Comparison of ENCODE assay signal across 10 mouse cellular contexts in genomic region chr10:44887081-44887683, GRCm38 (mm10).
DNase-seq lines count a peak whose midpoint lies in the region; ATAC-seq and TF ChIP-seq lines count a peak whose summit lies in the region.
"Had no signal": no experiment of that assay in that cellular context is flagged by ENCODE, and none has a peak within 500 bp of the region (broad histone marks: within the 10 kb centered on the region; RNA-seq: fewer than 3 reads in every experiment).

No protein-coding gene starts in this region.

- peaks cover 10% of the 10 kb centered on the region for H3K4me1 ChIP-seq in kidney, embryonic 15.5 days
- no peaks in the 10 kb centered on the region for H3K4me1 ChIP-seq in kidney, adult 2 months (ENCODE audit: control insufficient read depth, insufficient read depth, low read length)
- H3K4me1 ChIP-seq in embryonic facial prominence, embryonic 10.5 days = peaks cover 11% of the 10 kb centered on the region
- 0 out of 2 replicates have a peak, but pooled peaks cover 5% of the 10 kb centered on the region for H3K4me1 ChIP-seq in hindbrain, embryonic 14.5 days (replicated peaks; ENCODE audit: control insufficient read depth, insufficient read depth, low read length)
- peaks cover 10% of the 10 kb centered on the region; the same call in 1 of the 2 replicates for H3K4me1 ChIP-seq in neural tube, embryonic 12.5 days

- TF ChIP-seq POLR2A in kidney, adult 2 months (IDR thresholded peaks at IDR 0.05; ENCODE audit: low read depth, low read length) = no peak

- 22% methylated on average over 14 of the region's 14 CpGs for WGBS in kidney, embryonic 15.5 days
- 57% methylated on average over 14 of the region's 14 CpGs for whole genome bisulfite sequencing in kidney, adult 2 months
- 27% methylated on average over 14 of the region's 14 CpGs for WGBS in embryonic facial prominence, embryonic 10.5 days
- whole genome bisulfite sequencing in hindbrain, embryonic 14.5 days = 22% methylated on average over 14 of the region's 14 CpGs
- WGBS in neural tube, embryonic 12.5 days = 18% methylated on average over 14 of the region's 14 CpGs

- no peak overlapping the region for H3K4me2 ChIP-seq in kidney, embryonic 15.5 days
- H3K4me2 ChIP-seq in hindbrain, embryonic 14.5 days (replicated peaks) = no peak overlapping the region
- peak overlapping the region; percentile 33 for H3K4me2 ChIP-seq in neural tube, embryonic 12.5 days (replicated peaks)

- H3K9me3 ChIP-seq in kidney, embryonic 15.5 days (replicated peaks) = no peaks in the 10 kb centered on the region
- no peaks in the 10 kb centered on the region for H3K9me3 ChIP-seq in embryonic facial prominence, embryonic 10.5 days
- no peaks in the 10 kb centered on the region for H3K9me3 ChIP-seq in hindbrain, embryonic 14.5 days (ENCODE audit: control insufficient read depth, low read length)
- no peaks in the 10 kb centered on the region for H3K9me3 ChIP-seq in neural tube, embryonic 12.5 days

- no peak for TF ChIP-seq CTCF in kidney, adult 2 months (conservative IDR thresholded peaks at IDR 0.05; ENCODE audit: insufficient read depth, insufficient read length, low read depth, low read length)

- DNase-seq in kidney, adult 2 months = no peak
- peak; percentile 52 for DNase-seq in embryonic facial prominence, embryonic 10.5 days (ENCODE audit: low spot score)
- no peak for DNase-seq in hindbrain, embryonic 14.5 days (ENCODE audit: low spot score)
- DNase-seq in T-cell, adult 2 months (ENCODE audit: low spot score) = no peak
- DNase-seq in urinary bladder, postnatal 10 days (ENCODE audit: low spot score) = no peak
- no peak for DNase-seq in cerebellum, adult 11 months
- DNase-seq: adrenal gland, postnatal 10 days had no signal

- ATAC-seq in kidney, embryonic 15.5 days (replicated peaks; ENCODE audit: low FRiP score) = peak; percentile 60; the same call in 1 of the 2 replicates
- peak; percentile 77; the same call in 1 of the 2 replicates for ATAC-seq in hindbrain, embryonic 14.5 days (ENCODE audit: low FRiP score)
- ATAC-seq in neural tube, embryonic 12.5 days (ENCODE audit: low FRiP score, low read depth) = peak; percentile 88

- H3K27ac ChIP-seq in kidney, embryonic 15.5 days = peak overlapping the region; percentile 1; the same call in 1 of the 2 replicates
- no peak overlapping the region for H3K27ac ChIP-seq in kidney, adult 2 months (ENCODE audit: insufficient read depth, low read depth, low read length)
- H3K27ac ChIP-seq in embryonic facial prominence, embryonic 10.5 days (replicated peaks) = peak overlapping the region; percentile 70
- no peak overlapping the region for H3K27ac ChIP-seq in hindbrain, embryonic 14.5 days
- no peak overlapping the region for H3K27ac ChIP-seq in neural tube, embryonic 12.5 days

- H3K9ac ChIP-seq in kidney, embryonic 15.5 days = no peak overlapping the region
- H3K9ac ChIP-seq in hindbrain, embryonic 14.5 days = no peak overlapping the region
- no peak overlapping the region for H3K9ac ChIP-seq in neural tube, embryonic 12.5 days

- no peak overlapping the region for H3K4me3 ChIP-seq in kidney, embryonic 15.5 days (replicated peaks)
- no peak overlapping the region for H3K4me3 ChIP-seq in kidney, adult 2 months (ENCODE audit: insufficient read depth, low read depth, low read length)
- H3K4me3 ChIP-seq in embryonic facial prominence, embryonic 10.5 days = peak overlapping the region; percentile 25; the same call in 1 of the 2 replicates
- no peak overlapping the region for H3K4me3 ChIP-seq in hindbrain, embryonic 14.5 days (replicated peaks; ENCODE audit: low read length)
- H3K4me3 ChIP-seq in neural tube, embryonic 12.5 days = no peak overlapping the region
- H3K4me3 ChIP-seq: erythroblast, embryonic 14.5 days had no signal

- H3K27me3 ChIP-seq in kidney, embryonic 15.5 days = no peaks in the 10 kb centered on the region
- no peaks in the 10 kb centered on the region for H3K27me3 ChIP-seq in kidney, adult 2 months (replicated peaks; ENCODE audit: control insufficient read depth, insufficient read depth, low read length)
- no peaks in the 10 kb centered on the region for H3K27me3 ChIP-seq in embryonic facial prominence, embryonic 10.5 days (replicated peaks; ENCODE audit: low read depth, poor library complexity, severe bottlenecking)
- no peaks in the 10 kb centered on the region for H3K27me3 ChIP-seq in hindbrain, embryonic 14.5 days (ENCODE audit: control insufficient read depth, insufficient read depth, low read length)
- no peaks in the 10 kb centered on the region for H3K27me3 ChIP-seq in neural tube, embryonic 12.5 days (replicated peaks)

- H3K36me3 ChIP-seq in kidney, embryonic 15.5 days = no peaks in the 10 kb centered on the region
- no peaks in the 10 kb centered on the region for H3K36me3 ChIP-seq in kidney, adult 2 months (ENCODE audit: control insufficient read depth, insufficient read depth, low read length)
- no peaks in the 10 kb centered on the region for H3K36me3 ChIP-seq in embryonic facial prominence, embryonic 10.5 days (replicated peaks)
- H3K36me3 ChIP-seq in hindbrain, embryonic 14.5 days (replicated peaks; ENCODE audit: control insufficient read depth, insufficient read depth) = no peaks in the 10 kb centered on the region
- no peaks in the 10 kb centered on the region for H3K36me3 ChIP-seq in neural tube, embryonic 12.5 days

Comparison
In these comparisons a context has a peak if more than half of its experiments do, and no peak if none do; other contexts are left out.
1. H3K27ac ChIP-seq: peak in kidney, embryonic 15.5 days (single experiment) and embryonic facial prominence, embryonic 10.5 days (single experiment); none in kidney, adult 2 months (single experiment), hindbrain, embryonic 14.5 days (single experiment) and neural tube, embryonic 12.5 days (single experiment).
2. Peak in every context shown above with its lines, with median percentiles within 50 percentile points of each other: ATAC-seq.